Mouse (Mus musculus) brain, embryonic 14.5 days (tissue): ENCODE measurements at regions not wholly inside any gene's neighbourhood (a gene's known extent, or its start where the extent isn't known, plus 50 kb on each side); places are given as distances from the start of the nearest gene placed in this dataset.

Experiments
- CTCF ChIP-seq: fragments of 200-500 bp; IDR thresholded peaks from 2 replicates; pipeline ENCODE4 v1.5.1; 2012; ENCODE audit warnings: inconsistent platforms, mild to moderate bottlenecking, moderate library complexity, borderline replicate concordance; ENCODE audit not compliant: insufficient read depth, insufficient read length; ENCODE audit errors: extremely low read depth
- POLR2A ChIP-seq: fragments of 200-500 bp; IDR thresholded peaks from 2 replicates; pipeline ENCODE4 v1.6.1; 2012; ENCODE audit warnings: mild to moderate bottlenecking, inconsistent platforms, borderline replicate concordance; ENCODE audit not compliant: poor library complexity, insufficient read depth, insufficient read length, severe bottlenecking; ENCODE audit errors: extremely low read depth

DNA sequence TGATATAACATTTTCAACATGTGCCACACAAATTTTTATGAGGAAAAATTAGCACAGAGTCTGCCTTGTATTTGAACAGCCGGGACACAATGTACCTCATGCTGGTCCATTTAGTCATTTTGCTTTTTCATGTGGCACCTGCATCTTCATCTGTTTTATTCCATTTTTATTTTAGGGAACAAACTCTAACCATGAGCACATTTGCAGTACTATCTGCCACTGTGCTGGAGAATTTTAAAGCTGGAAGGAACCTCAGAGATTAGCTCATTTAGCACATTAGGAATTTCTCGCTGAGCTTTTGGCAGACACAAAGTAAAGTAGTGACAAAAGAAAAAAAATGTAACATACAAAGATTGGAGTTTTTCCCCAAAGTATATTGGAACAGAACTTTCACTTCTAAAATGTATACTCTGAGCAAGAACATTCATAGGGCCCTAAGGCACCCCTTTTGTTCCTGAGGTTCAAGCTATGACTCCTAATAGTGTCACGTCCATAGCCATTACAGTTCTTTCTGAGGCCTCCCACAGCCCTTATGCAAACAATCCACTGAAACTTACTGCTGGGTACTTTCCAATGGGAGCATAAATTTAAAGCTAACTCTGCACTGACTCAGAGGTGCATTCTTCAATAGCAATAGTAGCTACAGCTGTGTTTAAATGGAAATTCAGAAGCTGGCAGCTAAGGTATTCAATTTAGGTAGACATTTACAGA, 225.6 kb upstream of the Cdh12 start:
- TF ChIP-seq CTCF (no peak), POLR2A (no peak)
